Mouse (Mus musculus) embryo, embryonic 11 days (tissue): ENCODE data around the gene Crybb3.
"Not testable (repeated sequence)": the region's sequence is repeated elsewhere in the genome, so short reads cannot be mapped to it uniquely, and the experiment has no call there.

Source experiments
- DNase-seq: peaks from one replicate; pipeline ENCODE4 v3.0.0-alpha.2; 2015

The Crybb3 gene

DNA sequence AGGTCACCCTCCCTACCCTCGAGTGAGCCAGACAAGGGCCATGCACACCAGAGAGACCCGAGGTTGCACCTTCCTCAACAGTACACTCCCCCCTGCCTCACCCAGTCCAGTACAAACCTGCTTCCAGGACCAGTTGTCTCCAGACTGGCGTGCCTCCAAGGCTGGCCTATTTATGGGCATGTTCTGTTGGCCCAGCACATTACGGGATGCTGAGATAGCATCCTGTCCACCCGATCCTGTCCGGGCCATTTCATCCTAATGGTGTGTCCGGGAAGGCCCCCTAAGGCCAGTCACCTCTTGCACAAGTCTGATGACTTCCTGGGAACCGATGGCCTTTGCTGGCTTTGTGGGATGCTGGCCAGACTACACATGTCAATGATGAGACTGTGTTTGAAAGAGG, at the start of gene Crybb3:
Gene Crybb3, minus strand, starts transcription at position 146 of the 400 bp plus-strand sequence.
- DNase-seq, result no peak

DNA sequence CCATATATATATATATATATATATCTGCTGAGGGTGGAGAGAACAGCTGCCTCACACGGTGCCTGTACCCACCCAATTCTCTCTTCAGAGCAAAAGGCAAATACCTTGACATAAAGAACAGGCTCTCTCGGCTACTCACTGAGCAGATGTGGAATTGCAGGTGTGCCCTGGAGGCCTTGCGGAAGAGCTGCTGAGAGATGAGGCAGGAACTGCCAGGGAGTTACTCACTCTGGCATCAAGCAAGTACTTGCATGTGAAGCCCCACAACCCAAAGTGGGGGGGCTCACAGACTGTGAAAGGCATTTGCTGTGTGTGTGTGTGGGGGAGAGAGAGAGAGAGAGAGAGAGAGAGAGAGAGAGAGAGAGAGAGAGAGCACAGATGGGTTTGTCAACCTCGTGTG, 47.0 kb upstream of the Crybb3 start:
- DNase-seq, result no peak

DNA sequence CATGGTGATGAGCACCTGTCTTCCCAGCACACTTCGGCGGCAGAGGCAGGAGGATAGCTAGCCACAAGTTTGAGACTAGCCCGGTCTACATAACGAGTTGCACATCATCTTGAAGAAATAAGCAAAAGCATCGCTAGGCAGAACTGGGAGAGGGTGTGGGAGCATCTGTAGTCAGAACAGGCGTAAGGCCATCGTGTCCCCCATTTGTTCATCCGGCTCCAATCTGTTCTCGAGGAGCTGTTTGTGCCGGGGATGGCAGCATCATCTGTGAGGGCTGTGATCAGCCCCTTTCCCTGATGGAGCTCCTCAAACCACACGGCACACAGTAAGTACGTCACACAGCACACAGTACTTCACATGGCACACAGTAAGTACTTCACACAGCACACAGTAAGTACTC, 45.1 kb upstream of the Crybb3 start:
- no peak for DNase-seq

DNA sequence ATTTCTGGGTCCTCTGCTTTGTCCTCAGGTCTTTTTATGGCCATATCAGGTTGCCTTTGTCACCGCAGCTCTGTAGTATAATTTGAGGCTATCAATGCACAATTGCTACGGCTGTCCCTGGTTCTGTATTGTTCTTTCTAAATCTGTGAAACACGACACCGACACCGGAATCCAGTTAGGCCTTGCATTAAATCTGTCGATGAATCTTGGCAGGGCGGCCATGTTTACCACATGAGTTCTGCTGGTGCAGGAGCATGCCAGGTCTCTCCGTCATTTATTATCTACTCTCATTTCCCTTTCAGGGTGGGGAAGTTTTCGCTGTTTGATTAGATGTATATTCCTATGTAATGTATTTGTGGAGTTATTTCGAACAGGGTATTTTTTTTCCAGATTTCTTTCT, 42.3 kb upstream of the Crybb3 start:
- no peak for DNase-seq

DNA sequence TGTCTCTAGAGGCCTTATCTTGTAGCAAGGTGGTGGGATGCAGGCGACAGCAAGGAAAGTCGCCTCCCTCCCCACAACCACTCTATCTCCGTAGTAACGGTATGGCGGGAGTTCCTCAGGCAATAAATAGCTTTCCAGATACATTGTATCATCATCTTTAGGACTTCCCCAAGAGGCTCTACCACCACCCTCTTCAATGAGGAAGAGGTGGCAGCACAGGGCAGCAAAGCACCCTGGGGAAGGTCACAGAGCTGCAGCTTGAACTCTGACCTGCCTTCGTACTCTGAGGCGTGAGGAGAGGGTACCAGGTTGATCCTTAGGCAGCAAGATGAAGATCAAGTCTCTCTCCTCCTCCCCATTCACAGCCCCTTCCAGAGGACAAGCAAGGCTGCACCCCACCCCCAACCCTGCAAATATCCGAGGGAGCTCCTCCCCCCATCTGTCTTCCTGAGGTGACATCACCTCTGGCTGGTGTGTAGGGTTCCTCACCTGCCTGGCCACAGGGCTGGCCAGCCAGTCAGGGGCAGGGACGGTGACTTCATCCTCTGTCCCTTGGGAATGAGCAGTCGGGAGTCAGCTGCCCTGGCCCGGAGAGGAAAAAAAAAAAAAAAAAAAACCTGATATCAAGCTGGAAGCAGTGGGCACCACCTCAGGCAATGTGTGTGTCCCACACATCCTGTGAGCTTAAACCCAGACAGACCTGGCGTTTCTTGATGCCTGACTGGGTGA, 41.1 kb upstream of the Crybb3 start:
- no peak for DNase-seq

DNA sequence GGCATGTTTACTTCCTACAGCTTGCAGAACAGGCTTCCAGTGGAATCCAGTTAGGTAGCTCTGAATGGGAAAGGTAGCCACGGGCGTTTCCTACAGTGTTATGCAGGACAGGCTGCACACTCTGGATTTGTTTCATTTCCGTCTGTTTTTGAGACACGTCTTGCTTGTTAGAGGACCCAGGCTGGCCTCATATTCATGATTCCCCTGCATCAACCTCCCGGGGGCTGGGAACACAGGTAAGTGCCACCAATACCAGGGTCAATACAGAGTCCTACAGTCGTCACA, 40.1 kb upstream of the Crybb3 start:
- DNase-seq, result no peak

DNA sequence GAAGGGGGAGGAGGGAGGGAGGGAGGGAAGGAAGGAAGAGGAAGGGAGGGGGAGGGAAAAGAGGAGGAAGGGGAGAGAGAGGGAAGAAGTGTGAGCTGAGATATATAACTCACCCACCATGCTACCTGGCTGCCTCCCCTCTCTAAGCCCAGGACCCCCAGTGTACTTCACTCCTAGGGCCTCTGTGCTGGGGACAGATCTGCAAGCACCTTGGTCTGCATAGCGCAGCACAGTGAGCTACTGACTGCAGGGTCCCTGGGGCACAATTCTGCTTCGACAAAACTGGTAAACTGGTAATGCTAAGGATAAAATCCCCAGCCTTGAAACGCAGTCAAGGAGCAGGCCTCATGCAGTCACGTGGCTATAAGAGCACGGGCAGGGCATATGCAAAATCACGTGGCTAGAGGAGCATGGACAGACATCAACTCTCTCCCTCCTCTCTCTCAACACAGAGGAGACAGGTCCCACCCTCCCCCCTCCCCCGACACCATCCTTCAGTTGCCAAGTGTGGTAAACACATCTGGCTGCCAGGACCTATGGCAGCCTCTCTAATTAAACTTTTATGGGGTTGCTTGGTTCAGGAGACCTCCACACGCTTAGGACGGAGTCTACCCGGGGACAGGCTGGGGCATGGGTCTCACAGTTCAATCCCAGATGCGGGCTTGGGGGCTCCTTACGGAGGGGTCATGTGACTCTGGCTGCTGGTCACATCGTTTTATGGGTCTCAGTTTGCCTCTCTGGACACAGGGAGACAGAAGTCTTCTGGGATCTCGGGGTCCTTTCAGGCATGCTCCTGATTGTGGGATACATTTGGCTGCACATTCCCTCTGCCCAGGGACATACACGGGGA, 39.6 kb upstream of the Crybb3 start:
- DNase-seq, result no peak

DNA sequence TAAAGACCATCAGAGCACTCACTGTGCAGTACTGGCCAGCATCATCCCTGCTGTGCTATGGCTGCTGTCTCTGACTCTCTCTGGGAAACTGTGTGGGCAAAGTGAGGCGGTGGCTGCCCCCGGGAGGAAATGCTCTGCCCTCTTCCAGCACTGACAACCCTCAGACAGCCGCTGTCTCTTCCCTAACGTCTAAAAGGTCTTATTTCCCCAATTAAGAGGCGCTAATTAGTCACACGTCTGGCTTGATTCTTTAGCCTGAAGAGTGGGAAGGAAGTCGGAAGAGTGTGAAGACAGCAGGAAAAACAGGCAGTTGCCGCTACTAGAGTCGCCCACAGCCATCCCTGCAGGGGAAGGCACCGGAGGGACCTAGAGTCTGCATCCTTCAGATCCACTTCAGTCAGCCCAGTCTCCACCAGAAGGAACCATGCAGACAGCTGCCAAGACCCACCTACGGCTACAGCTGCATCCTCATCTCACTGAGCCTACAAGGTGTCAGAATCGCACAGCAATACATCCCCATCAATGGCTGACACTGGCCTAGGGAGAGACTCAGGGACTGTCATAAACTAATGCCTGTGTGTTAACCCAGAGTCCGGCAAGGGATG, 38.6 kb upstream of the Crybb3 start:
- no peak for DNase-seq

DNA sequence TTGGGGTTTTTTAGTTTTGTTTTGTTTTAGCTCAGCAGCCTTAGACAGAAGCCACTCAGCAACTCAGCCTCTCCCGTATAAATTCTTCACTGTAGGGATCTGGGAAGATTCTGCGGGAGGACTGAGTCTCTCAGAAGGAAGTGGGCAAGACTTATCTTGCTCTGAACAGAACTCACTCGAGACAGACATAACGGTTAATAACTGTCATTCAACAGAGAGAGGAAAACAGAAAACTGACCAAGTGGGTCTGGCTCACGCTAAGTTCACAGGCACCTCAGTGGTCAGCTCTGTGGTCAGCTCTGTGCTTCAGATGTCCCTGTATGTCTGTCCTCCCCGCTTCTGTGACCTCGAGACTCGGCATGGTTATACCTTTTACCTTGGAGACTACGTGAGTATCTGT, 37.9 kb upstream of the Crybb3 start:
- no peak for DNase-seq

DNA sequence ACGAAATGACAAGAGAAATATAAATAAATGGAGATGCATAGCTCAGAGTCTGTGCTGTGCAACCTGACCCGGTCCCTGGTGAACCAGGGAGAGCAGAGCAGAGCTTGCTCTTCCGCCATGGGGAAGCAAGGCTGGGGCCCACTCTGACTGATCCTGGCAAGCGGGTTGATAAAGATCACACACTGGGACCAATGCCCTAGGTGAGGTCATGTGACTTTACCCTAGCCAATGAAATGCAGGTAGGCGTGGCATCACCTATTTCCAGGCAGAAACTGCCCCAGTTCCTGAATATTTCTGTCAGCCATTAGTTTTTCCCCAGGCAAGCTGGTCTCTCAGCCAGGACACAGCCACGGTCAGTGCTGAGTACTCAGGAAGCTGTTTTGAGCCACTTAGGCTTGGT, 37.3 kb upstream of the Crybb3 start:
- peak; percentile 48 for DNase-seq

DNA sequence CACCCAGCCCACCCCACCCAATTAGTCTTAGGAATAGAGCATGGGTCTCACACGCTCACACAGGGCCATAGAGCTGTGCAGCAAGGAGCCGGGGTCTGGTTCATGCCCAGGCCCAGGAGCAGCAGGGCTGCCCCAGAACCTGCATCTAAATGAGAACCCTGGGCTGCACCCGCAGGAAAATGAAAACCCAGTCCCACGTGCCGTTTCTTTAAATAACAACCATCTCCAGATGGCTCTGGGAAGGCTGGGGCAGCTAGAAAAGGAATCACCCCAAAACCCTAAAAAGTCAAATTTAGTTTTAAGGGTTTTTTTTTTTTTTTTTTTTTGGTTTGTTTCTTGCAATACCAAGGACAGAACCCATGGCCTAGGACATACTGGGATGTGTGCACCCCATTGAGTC, 36.0 kb upstream of the Crybb3 start:
- no peak for DNase-seq

DNA sequence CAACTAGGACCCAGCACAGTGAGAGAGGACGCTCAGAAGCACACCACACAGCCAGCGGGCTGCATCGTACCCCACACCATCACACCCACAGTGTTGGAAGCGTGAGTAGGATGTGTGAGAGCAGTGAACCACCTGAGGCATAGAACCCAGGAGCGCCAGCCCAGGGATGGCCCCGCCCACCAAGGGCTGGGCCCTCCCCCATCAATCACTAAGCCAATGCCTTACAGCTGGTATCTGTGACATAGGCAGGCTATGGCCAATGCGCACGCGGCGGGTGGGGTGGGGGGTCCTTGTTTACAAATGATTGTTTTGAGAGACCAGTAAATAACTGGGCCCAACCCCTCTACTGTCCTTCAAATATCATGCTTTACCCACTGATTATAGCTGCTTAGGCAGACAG, 34.5 kb upstream of the Crybb3 start:
- DNase-seq, result no peak

DNA sequence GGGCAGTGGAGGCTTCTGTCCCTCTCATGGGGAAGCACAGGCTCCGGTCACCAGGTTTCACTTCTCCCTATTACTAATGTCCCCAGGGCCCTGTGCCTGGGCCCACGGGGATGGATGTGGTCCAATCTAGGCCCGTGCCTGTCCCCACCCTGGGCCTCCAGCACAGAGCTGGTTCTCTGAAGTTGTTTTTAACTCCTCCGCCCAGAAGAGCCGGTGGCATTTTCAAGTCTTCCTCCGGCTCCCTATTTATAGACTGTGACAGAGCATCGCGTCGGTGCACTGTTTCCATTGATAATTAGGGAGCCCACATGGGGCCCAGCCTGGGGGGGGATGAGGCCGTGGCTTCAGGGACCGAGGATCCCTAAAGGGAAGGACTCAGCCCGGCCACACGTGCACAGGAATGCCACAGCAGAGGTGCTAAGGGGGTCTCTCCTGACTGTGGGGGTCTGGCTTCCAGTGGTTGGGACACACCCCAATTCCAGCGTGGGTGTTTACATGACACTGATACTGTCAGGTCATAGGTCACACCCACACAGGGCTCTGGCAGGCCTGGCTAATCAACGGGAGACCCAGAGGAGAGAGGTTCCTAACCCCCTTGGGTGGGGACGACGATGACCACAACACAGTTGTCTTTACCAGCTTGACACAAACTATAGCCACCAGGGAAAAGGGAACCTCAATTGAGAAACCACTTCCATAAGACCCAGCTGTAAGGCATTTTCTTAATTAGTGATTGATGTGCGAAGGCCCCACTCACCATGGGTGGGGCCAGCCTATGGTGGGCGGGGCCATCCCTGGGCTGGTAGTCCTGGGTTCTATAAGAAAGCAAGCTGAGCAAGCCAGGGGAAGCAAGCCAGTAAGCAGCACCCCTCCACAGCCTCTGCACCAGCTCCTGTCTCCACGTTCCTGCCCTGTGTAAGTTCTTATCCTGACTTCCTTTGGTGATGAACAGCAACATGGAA, 33.2 kb upstream of the Crybb3 start:
- DNase-seq, result no peak

DNA sequence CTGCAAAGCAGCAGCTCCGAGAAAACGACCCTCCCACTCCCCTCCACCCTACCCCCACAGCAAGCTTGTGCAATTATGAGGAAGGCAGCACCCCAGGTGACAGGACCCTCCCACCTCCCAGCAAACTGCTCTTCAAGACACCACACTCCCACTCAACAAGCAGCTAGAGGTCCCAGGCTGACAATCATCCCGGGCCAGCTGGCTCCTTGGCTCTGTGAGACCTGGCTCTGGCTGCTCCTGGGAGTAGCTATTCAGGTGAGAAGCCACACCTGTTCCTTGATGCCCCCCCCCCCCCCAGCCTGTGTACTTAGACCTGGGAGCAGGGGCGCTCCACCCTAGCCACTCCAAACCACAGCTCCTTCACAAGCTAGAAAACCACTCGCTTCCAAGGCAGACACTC, 31.7 kb upstream of the Crybb3 start:
- DNase-seq, result no peak

DNA sequence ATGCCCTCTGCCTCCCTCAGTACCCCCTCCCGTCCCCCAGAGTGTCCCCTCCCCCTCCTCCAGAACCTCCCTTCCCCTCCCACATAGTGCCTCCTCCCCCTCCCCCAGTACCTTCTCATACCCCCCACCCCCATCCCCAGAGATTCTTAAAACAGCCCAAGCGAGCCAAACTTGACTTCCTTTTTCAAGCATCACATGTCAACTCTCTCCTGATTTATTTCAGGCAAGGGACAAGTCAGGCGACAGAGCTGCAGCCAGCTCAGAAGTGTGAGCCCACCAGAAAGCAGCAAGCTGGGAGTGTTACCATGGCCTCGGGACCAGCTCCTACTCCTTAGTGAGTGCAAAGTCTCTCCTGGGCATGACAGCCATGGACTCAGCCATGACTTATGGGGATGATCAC, 30.0 kb upstream of the Crybb3 start:
- peak; percentile 44 for DNase-seq

DNA sequence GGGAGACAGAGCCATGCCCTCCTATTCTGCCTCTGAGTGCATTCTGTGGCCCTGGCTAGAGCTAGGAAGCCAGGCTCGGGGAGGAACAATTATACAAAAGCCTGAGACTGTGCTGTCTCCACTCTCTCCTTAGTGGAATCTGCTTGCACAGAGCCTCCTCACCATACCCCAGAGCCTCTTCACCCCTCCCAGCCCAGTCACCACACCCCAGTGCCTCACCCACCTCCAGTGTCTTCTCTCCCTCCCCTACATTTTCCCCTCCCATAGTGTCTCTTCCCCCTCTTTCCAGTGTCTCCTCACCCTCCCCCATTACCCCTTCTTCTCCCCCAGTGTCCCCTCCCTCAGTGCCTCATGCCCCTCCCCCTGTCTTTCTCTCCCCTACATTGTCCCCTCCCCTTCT, 29.5 kb upstream of the Crybb3 start:
- no peak for DNase-seq

DNA sequence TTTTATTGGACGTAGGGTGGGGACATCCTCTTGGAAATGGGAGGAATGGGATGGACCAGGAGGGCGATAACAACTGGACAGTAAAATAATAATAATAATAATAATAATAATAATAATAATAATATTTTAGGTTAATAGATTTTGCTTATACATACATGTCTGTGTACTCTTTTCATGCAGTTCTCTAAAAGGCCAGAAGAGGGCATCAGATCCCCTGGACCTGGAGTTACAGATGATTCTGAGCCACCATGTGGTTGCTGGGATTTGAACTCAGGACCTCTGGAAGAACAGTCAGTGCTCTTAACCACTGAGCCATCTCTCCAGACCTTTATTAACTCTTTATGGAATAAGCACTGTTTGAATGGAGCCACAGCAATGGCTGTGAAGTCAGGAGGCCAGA, 28.3 kb upstream of the Crybb3 start:
- not testable (repeated sequence) for DNase-seq

DNA sequence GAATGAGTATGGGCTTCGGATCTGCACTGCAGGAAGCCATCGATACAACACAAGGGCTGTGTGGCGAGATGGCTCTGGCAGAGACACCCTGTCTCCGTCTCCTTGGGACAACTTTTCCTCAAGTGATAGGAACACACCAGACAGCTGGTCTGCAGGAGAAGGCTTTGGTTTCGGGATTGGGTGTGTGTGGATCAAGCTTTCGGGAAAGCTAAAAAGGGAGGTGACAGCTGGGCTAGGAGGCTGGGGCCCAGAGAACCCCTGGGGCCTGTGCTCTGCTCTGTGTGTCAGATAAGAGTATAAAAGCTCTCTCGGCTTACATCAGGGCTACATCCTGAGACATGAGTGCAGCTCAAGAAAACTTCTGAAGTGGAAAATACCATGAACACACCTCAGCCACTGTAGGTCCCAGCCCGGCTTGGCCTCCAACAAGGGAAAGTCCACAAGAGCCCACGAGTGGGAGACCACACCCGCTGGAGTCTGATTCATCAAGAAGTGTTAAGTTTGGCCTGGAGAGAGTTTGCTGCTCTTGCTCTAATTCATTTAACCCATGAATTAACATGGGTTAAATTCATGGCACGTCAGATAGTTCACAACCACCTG, 26.9 kb upstream of the Crybb3 start:
- DNase-seq, result no peak

DNA sequence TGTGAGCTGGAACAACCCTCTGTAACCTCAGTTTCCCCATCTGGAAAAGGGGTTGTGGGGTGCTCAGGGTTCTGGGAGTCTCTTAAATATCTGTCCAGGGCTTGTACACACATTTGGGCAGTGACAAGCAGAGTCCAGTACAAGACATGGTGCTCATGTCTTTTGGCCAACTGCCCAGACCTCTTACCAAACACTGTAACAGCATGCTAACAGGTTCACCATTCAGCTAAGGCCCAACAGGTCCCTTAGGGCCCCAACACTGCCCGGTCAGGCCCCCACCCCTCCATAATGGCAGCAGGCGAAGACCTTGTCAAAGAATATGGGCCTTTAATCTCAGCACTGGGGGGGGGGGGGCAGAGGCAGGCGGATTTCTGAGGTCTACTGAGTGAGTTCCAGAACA, 26.3 kb upstream of the Crybb3 start:
- no peak for DNase-seq

DNA sequence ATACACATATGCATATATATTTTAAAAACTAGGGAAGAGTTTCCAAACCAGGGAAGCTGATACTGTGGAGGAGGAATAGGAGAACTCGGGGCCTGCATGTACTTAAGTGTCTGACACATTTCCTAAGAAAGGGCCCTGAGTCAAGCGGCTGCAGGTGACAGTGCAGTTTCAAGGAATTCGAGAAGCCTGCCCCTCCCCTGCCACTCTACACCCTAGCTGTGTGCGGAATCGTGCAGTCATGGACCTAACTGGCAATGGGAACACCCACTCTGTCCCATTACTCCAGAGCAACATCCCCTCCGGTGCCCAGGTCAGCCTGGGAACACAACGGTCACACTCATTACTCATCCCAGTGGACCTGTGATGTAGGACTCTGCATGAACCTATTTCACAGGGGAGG, 25.2 kb upstream of the Crybb3 start:
- no peak for DNase-seq

DNA sequence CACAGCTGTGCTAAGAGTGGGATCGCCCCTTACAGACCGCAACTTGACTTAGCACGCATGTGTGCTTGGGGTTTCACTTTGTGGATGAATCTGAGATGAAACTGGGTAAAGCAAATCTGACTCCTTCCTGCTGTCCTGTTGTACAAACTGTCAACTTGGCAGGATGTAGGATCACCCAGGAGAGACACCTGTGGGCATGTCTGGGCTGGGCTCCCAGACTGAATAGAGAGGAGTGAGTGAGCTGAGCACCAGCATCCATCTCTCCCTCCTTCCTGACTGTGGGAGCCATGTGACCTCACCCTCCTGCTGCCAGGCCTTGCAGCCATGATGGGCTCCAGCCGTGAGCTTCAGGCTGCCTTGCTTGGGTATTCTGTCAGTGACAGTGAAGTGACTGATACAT, 24.1 kb upstream of the Crybb3 start:
- no peak for DNase-seq

DNA sequence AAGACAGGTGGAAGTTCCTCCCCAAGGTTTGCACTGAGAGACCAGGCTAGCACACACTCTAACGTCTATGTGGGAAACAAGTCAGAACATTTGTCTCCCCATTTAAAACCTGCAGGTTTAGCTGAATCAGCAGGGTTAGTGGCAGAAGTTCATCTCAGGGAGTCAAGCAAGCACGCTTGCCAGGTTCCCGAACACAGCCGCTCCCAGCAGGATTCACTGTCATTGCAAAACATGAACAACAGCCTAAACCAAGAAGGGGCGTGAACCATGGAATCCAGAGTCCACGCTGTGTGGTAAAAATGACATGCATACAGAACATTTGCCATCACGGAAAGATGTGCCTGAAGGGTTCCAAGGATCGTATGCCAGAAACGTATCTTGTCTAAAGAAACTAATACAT, 23.7 kb upstream of the Crybb3 start:
- DNase-seq, result no peak

DNA sequence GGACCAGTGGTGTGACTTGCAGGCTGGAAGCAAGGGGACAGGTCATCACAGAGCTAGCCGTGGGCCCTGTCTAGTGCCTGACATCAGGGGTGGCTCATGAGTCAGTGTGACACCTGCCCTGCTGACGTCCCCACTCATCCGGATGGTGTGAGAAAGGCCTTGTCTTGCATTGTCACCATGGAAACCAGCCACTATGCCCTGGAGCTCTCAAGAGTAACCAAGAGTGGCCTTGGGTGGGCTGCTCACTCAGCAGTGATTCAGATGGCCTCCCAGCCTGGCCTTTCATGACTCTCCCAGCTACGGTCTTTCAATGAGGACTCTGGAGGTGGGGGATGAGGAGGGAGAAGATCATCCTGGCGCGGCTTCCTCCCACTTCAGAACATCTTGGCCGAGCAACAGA, 21.1 kb upstream of the Crybb3 start:
- no peak for DNase-seq
